Mouse (Mus musculus): ENCODE results near the gene Scgb1b24.

Gene Scgb1b24

DNA sequence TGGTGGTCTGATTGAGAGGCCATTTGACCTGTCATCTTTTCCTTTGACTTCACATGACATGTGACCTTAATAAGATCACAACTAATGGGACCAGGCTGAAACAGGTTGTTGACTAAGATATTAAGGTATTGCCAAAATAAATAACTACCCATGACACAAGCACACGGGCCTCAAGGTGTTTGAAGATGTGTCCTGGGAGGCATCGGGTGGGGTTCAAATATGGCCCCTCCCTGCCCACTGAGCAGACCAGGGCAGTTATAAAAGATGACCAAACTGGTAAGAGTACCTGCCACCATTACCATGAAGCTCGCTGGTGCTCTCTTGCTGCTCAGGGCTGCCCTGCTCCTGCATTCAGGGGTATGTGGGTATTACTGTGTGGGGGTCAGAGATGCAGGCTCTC, at the start of gene Scgb1b24:
Scgb1b24 (plus strand) TSS at position 301 of the 400 bp plus-strand sequence.
- DNase-seq (ENCODE audit: low spot score) = no peak

DNA sequence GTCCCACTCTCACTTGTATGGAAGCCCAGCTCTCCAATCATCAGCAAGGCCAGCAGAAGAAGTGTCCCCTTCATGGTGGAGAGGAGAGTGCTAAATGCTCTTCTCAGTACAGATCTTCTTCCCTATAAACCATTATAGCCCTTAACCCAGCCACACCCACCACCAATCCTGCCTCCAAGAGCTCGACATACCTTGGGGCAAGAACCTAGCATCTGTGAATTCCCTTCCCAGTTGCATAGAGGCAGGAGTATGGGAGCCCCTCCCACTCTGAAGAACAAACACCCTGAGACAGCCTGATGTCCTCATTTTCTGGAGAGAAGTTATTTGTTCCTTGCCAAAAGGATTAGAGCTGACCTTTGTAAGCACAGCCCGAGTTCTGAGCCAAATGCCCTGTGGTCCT, 4.4 kb upstream of the Scgb1b24 start, which contains the start of gene Scgb2b24:
Scgb2b24 (minus strand) TSS at position 101 of the 400 bp plus-strand sequence.
- no peak for DNase-seq (ENCODE audit: low spot score)

All from layer of hippocampus, adult 9-10 months (tissue).